ENCODE assay signal across 8 mouse cellular contexts in genomic region chr6:92219445-92219844, GRCm38 (mm10). TPM values are rescaled to one million over a fixed set of nuclear protein-coding genes. Genes with fewer than 3 reads are reported as not detected.
DNase-seq lines count a peak whose midpoint lies in the region; ATAC-seq and TF ChIP-seq lines count a peak whose summit lies in the region.

No protein-coding gene starts in this region.

- no peak for ATAC-seq in lung, embryonic 14.5 days (ENCODE audit: insufficient read depth)
- peak; percentile 60 for ATAC-seq in intestine, postnatal 0 days
- ATAC-seq in liver, postnatal 0 days: peak; percentile 47

- no peaks in the 10 kb centered on the region for H3K4me1 ChIP-seq in lung, embryonic 14.5 days (ENCODE audit: insufficient read depth)
- no peaks in the 10 kb centered on the region for H3K4me1 ChIP-seq in lung, adult 2 months (ENCODE audit: control insufficient read depth, insufficient read depth, low read length)
- no peaks in the 10 kb centered on the region; the same call in 1 of the 2 replicates for H3K4me1 ChIP-seq in intestine, postnatal 0 days (replicated peaks; ENCODE audit: control insufficient read depth, insufficient read depth, low read length)
- H3K4me1 ChIP-seq in liver, postnatal 0 days (ENCODE audit: insufficient read depth): peaks cover 7% of the 10 kb centered on the region

- peak; percentile 9 to 13 for DNase-seq in cerebellum, adult 18-20 months
- no peak for DNase-seq in cerebellum, adult 9-11 months
- DNase-seq in lung, embryonic 14.5 days: peak; percentile 59
- no peak for DNase-seq in lung, adult 2 months
- peak; percentile 73 for DNase-seq in brain, adult 2 months (ENCODE audit: low read depth, low spot score)
- peak; percentile 66 for DNase-seq in liver, postnatal 0 days
- peak; percentile 25 for DNase-seq in right cerebral cortex, postnatal 4 days

- H3K4me3 ChIP-seq in lung, embryonic 14.5 days (ENCODE audit: low read depth, low read length): no peak overlapping the region
- no peak overlapping the region for H3K4me3 ChIP-seq in lung, adult 2 months (replicated peaks; ENCODE audit: extremely low read depth, low read depth, low read length)
- no peak overlapping the region for H3K4me3 ChIP-seq in intestine, postnatal 0 days (ENCODE audit: low read depth, low read length)
- H3K4me3 ChIP-seq in liver, postnatal 0 days (ENCODE audit: low read depth, low read length): no peak overlapping the region

- no peaks in the 10 kb centered on the region for H3K9me3 ChIP-seq in lung, embryonic 14.5 days (ENCODE audit: low read depth, low read length)
- no peaks in the 10 kb centered on the region for H3K9me3 ChIP-seq in intestine, postnatal 0 days (ENCODE audit: control insufficient read depth)
- H3K9me3 ChIP-seq in liver, postnatal 0 days (ENCODE audit: low read length): no peaks in the 10 kb centered on the region

- TF ChIP-seq POLR2A in lung, adult 2 months (IDR thresholded peaks at IDR 0.05; ENCODE audit: borderline replicate concordance, extremely low read depth, low read depth, low read length): no peak

- no peak overlapping the region for H3K27ac ChIP-seq in lung, embryonic 14.5 days (ENCODE audit: low read depth)
- H3K27ac ChIP-seq in intestine, postnatal 0 days (ENCODE audit: low read depth, low read length): no peak overlapping the region
- no peak overlapping the region for H3K27ac ChIP-seq in liver, postnatal 0 days (ENCODE audit: low read depth)

- TF ChIP-seq EP300 in liver, postnatal 0 days (IDR thresholded peaks at IDR 0.05; ENCODE audit: low read depth): no peak

- H3K9ac ChIP-seq in lung, embryonic 14.5 days: no peak overlapping the region
- H3K9ac ChIP-seq in intestine, postnatal 0 days (ENCODE audit: low read depth, low read length): no peak overlapping the region
- H3K9ac ChIP-seq in liver, postnatal 0 days (replicated peaks): no peak overlapping the region

- no peaks in the 10 kb centered on the region for H3K27me3 ChIP-seq in lung, embryonic 14.5 days (ENCODE audit: insufficient read depth, low read length)
- no peaks in the 10 kb centered on the region for H3K27me3 ChIP-seq in intestine, postnatal 0 days (replicated peaks; ENCODE audit: control insufficient read depth, insufficient read depth, low read length)
- no peaks in the 10 kb centered on the region for H3K27me3 ChIP-seq in liver, postnatal 0 days (ENCODE audit: insufficient read depth, low read length)

- H3K4me2 ChIP-seq in lung, embryonic 14.5 days: no peak overlapping the region
- H3K4me2 ChIP-seq in intestine, postnatal 0 days (replicated peaks; ENCODE audit: low read depth): no peak overlapping the region
- no peak overlapping the region for H3K4me2 ChIP-seq in liver, postnatal 0 days (ENCODE audit: low read depth, low read length)

- H3K36me3 ChIP-seq in lung, embryonic 14.5 days (ENCODE audit: insufficient read depth): no peaks in the 10 kb centered on the region
- H3K36me3 ChIP-seq in intestine, postnatal 0 days (ENCODE audit: control insufficient read depth, insufficient read depth): no peaks in the 10 kb centered on the region
- H3K36me3 ChIP-seq in liver, postnatal 0 days (replicated peaks; ENCODE audit: insufficient read depth, low read length): no peaks in the 10 kb centered on the region

- WGBS in lung, embryonic 14.5 days: 29% methylated on average over 3 of the region's 3 CpGs
- 42% methylated on average over 3 of the region's 3 CpGs for WGBS in lung, adult 2 months
- WGBS in intestine, postnatal 0 days: 33% methylated on average over 3 of the region's 3 CpGs
- WGBS in liver, postnatal 0 days (ENCODE audit: insufficient replicate concordance): 44% methylated on average over 3 of the region's 3 CpGs

- TF ChIP-seq CTCF in lung, embryonic 14.5 days (IDR thresholded peaks at IDR 0.05; ENCODE audit: low read depth): peak; percentile 64
- no peak for TF ChIP-seq CTCF in lung, adult 2 months (IDR thresholded peaks at IDR 0.05; ENCODE audit: insufficient read depth, low read length)
- TF ChIP-seq CTCF in intestine, postnatal 0 days (IDR thresholded peaks at IDR 0.05; ENCODE audit: low read depth): peak; percentile 82
- peak; percentile 80 for TF ChIP-seq CTCF in liver, postnatal 0 days (IDR thresholded peaks at IDR 0.05; ENCODE audit: low read depth)

RNA-seq across cellular contexts. Expression of gene Rbsn, which starts 4.7 kb away (rescaled TPM):
- polyA plus RNA-seq in lung, embryonic 14.5 days (2014; fragmentation: Nextera tagmentation; extraction: Ambion mirVana): 18.5 and 19.9 TPM in 2 replicates
- polyA plus RNA-seq in lung, adult 2 months (2012; rRNA removed): 9.7 and 13.3 TPM in 2 replicates
- polyA plus RNA-seq in intestine, postnatal 0 days (2015; fragmentation: Nextera tagmentation; extraction: Ambion mirVana): 7.6 and 9.6 TPM in 2 replicates
- 4.4 and 6.2 TPM in 2 replicates for polyA plus RNA-seq in liver, postnatal 0 days (2015; fragmentation: Nextera tagmentation; extraction: Ambion mirVana)

RNA-seq across cellular contexts. Expression of gene Trh, which starts 25.0 kb away (rescaled TPM):
- 0.17 and 0.18 TPM in 2 replicates for polyA plus RNA-seq in lung, embryonic 14.5 days (2014; fragmentation: Nextera tagmentation; extraction: Ambion mirVana)
- not detected in 2 replicates for polyA plus RNA-seq in lung, adult 2 months (2012; rRNA removed)
- polyA plus RNA-seq in intestine, postnatal 0 days (2015; fragmentation: Nextera tagmentation; extraction: Ambion mirVana): 0.88 and 1.1 TPM in 2 replicates
- 0.07 TPM in 1 of 2 replicates, not detected in the other for polyA plus RNA-seq in liver, postnatal 0 days (2015; fragmentation: Nextera tagmentation; extraction: Ambion mirVana)

RNA-seq across cellular contexts. Expression of gene Mrps25, which starts 35.6 kb away (rescaled TPM):
- polyA plus RNA-seq in lung, embryonic 14.5 days (2014; fragmentation: Nextera tagmentation; extraction: Ambion mirVana): 71.6 and 73.1 TPM in 2 replicates
- 5.6 and 6.2 TPM in 2 replicates for polyA plus RNA-seq in lung, adult 2 months (2012; rRNA removed)
- 49.1 and 54.2 TPM in 2 replicates for polyA plus RNA-seq in intestine, postnatal 0 days (2015; fragmentation: Nextera tagmentation; extraction: Ambion mirVana)
- 20.7 and 23.8 TPM in 2 replicates for polyA plus RNA-seq in liver, postnatal 0 days (2015; fragmentation: Nextera tagmentation; extraction: Ambion mirVana)

Comparison
In these comparisons a context has a peak if more than half of its experiments do, and no peak if none do; other contexts are left out.
1. DNase-seq: peak in cerebellum, adult 18-20 months (2 of 2), lung, embryonic 14.5 days (single experiment), brain, adult 2 months (single experiment), liver, postnatal 0 days (single experiment) and right cerebral cortex, postnatal 4 days (single experiment); none in cerebellum, adult 9-11 months (single experiment) and lung, adult 2 months (single experiment).